Mouse (Mus musculus) neural tube, embryonic 13.5 days (tissue): ENCODE results near the gene Gm21411. TPM values are rescaled to one million over a fixed set of nuclear protein-coding genes. Genes with fewer than 3 reads are reported as not detected.
"Not testable (repeated sequence)": the region's sequence is repeated elsewhere in the genome, so short reads cannot be mapped to it uniquely, and the experiment has no call there.

Source experiments
- ATAC-seq: fragments of 200-750 bp; cut with Nextera tagmentation; 2 replicates; pipeline ENCODE4 v1.8.0; 2017; ENCODE audit warnings: low read depth, mild to moderate bottlenecking, moderate TSS enrichment, moderate library complexity
- H3K27ac ChIP-seq: fragments of 300-500 bp; sonication (generic); replicated peaks from 2 replicates; pipeline ENCODE4 v1.5.1; 2015; ENCODE audit warnings: moderate library complexity, mild to moderate bottlenecking, inconsistent platforms
- H3K27me3 ChIP-seq: fragments of 300-500 bp; sonication (generic); 2 replicates; pipeline ENCODE4 v1.6.1; 2015; ENCODE audit warnings: mild to moderate bottlenecking, inconsistent platforms
- H3K36me3 ChIP-seq: fragments of 300-500 bp; sonication (generic); 2 replicates; pipeline ENCODE4 v1.6.1; 2015; ENCODE audit warnings: mild to moderate bottlenecking, inconsistent platforms
- H3K4me1 ChIP-seq: fragments of 300-500 bp; sonication (generic); replicated peaks from 2 replicates; pipeline ENCODE4 v1.6.1; 2015; ENCODE audit warnings: inconsistent platforms
- H3K4me2 ChIP-seq: fragments of 300-500 bp; sonication (generic); 2 replicates; pipeline ENCODE4 v1.6.1; 2015; ENCODE audit warnings: inconsistent platforms, mild to moderate bottlenecking, moderate library complexity
- H3K4me3 ChIP-seq: fragments of 300-500 bp; sonication (generic); 2 replicates; pipeline ENCODE4 v1.5.1; 2015; ENCODE audit warnings: mild to moderate bottlenecking, inconsistent platforms
- H3K9ac ChIP-seq: fragments of 300-500 bp; sonication (generic); 2 replicates; pipeline ENCODE4 v1.6.1; 2015; ENCODE audit warnings: moderate library complexity, mild to moderate bottlenecking, inconsistent platforms
- H3K9me3 ChIP-seq: fragments of 300-500 bp; sonication (generic); 2 replicates; pipeline ENCODE4 v1.6.1; 2016; ENCODE audit warnings: inconsistent platforms
- WGBS: fragments of 180-500 bp; shearing (Covaris S2); methylation state at CpG from one replicate; pipeline ENCODE4 v1.1.7; 2015; 5-methylcytosine and 5-hydroxymethylcytosine counted together
- polyA plus RNA-seq: library from polyadenylated mRNA; unstranded; fragments of >200 nt; fragmentation: Nextera tagmentation; extraction: Ambion mirVana; gene quantifications from 2 replicates; pipeline ENCODE4 v1.2.1, GENCODE M21; 2015

Gm21411 gene
- polyA plus RNA-seq: not detected in 2 replicates

- H3K9ac ChIP-seq, ATAC-seq, H3K4me2 ChIP-seq, H3K27ac ChIP-seq, H3K27me3 ChIP-seq, H3K4me3 ChIP-seq, H3K4me1 ChIP-seq, H3K36me3 ChIP-seq: not testable (repeated sequence)
- 0 out of 2 replicates have a peak, but pooled peaks cover 16% of the 10 kb centered on the region for H3K9me3 ChIP-seq
- 81% methylated on average over 9 of the region's 9 CpGs for WGBS
Measured at GRCm38 (mm10) chr4:146909386-146910137, at the start of gene Gm21411. Gm21411 (minus strand) TSS chr4:146909590.

DNA sequence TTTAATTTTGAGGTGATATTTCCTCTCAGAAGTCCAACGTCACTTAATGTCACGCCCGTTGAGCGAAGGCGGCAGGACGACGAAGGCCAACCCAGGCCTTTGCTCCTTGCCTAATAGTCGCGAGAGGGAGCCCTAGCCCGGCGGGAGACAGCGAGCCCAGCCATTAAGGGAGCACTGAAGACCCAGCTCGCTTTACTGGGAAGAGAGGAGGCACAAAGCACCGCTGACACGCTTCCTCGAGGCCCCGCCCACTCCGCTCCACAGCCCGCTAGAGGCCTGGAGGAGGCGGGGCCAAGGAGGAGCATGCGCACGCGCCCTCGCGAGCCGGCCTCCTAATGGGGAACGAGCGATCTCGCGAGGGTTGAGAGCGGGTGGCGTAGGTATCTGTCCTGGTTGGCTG lies 32.3 kb upstream of the Gm21411 start:
- WGBS: 62% methylated on average over 32 of the region's 32 CpGs
- H3K4me2 ChIP-seq, ATAC-seq, H3K4me1 ChIP-seq, H3K27ac ChIP-seq, H3K9ac ChIP-seq, H3K36me3 ChIP-seq, H3K27me3 ChIP-seq, H3K4me3 ChIP-seq: not testable (repeated sequence)
- H3K9me3 ChIP-seq: peaks cover 18% of the 10 kb centered on the region

DNA sequence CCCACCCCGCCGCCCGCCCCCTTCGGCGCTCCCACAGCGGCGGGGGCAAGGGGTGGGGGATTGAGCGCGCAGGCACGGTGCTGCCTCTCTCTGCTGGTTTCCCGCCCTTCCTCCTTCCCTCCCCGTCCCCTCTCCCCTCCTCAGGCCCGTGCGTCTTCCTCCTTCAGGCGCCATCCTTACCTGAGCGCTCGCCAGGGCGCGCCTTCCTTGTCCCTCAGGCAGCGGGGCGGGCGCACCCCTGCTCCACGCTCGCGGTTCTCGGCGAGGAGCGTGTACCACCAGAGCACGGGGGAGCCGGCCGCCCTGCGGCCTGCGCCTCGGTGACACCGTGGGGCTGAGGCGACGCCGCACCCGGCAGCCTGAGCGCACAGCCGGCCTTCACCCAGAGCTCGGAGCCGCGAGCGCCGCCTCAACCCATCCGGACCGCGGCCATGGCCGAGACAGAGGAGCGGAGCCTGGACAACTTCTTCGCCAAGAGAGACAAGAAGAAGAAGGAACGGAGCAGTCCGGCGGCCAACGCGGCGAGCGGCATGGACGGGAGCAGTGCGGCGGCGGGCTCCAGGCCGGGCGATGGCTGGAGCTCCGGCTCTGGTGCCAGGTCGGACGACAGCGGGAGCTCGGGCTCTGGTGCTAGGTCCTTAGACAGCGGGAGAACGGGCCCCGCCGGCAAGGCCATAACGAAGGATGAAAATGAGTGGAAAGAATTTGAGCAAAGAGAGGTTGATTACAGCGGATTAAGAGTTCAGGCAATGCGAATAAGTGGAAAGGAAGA lies 23.1 kb upstream of the Gm21411 start:
- WGBS: 8% methylated on average over 77 of the region's 77 CpGs

DNA sequence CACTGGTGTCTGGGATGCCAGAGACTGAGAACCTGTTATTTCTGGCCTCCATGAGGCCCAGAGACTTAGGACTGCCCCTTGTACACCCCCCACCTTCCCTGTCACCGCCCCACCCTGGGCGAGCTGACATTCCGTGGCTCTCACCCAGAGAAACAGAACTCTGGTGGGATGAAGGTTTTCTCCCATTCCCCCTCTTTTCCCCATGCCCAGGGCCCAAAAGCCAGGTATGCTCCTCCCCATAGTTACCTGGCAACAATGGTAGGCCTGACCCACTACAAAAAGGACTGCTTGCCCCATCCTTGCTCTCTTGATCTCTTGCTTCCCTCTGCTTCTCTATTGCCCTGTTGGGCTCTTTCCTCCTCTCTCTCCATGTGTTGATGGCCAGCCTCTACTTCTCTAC lies 5.8 kb upstream of the Gm21411 start:
- H3K36me3 ChIP-seq: no peaks in the 10 kb centered on the region
- H3K9me3 ChIP-seq: peaks cover 31% of the 10 kb centered on the region
- H3K4me3 ChIP-seq: no peak overlapping the region
- no peaks in the 10 kb centered on the region for H3K4me1 ChIP-seq
- H3K27me3 ChIP-seq: no peaks in the 10 kb centered on the region
- ATAC-seq: no peak
- no peak overlapping the region for H3K27ac ChIP-seq
- H3K4me2 ChIP-seq: no peak overlapping the region
- no peak overlapping the region for H3K9ac ChIP-seq
- 93% methylated on average over 3 of the region's 3 CpGs for WGBS

More for the DNA sequence above, 23.1 kb upstream of the Gm21411 start:
- Histone ChIP-seq H3K4me1 (no peaks in the 10 kb centered on the region), H3K36me3 (no peaks in the 10 kb centered on the region), H3K27me3 (peaks cover 8% of the 10 kb centered on the region; the same call in 1 of the 2 replicates), H3K27ac (no peak overlapping the region), H3K4me3 (peak overlapping the region; percentile 33), H3K9ac (no peak overlapping the region), H3K4me2 (peak overlapping the region; percentile 45), H3K9me3 (peaks cover 21% of the 10 kb centered on the region)
- ATAC-seq: peak; percentile 81

GRCm38 (mm10) chr4:146908131-146908530 lies 1.3 kb downstream of the Gm21411 start:
- 0 out of 2 replicates have a peak, but pooled peaks cover 17% of the 10 kb centered on the region for H3K9me3 ChIP-seq
- not testable (repeated sequence) for H3K4me3 ChIP-seq, H3K9ac ChIP-seq, H3K27ac ChIP-seq, H3K4me2 ChIP-seq, H3K4me1 ChIP-seq, H3K36me3 ChIP-seq, ATAC-seq, H3K27me3 ChIP-seq
- WGBS: 100% methylated on average over 1 of the region's 1 CpGs

GRCm38 (mm10) chr4:146904782-146905181 lies 4.6 kb downstream of the Gm21411 start:
- peaks cover 18% of the 10 kb centered on the region; the same call in 1 of the 2 replicates for H3K9me3 ChIP-seq
- not testable (repeated sequence) for H3K4me2 ChIP-seq, H3K36me3 ChIP-seq, H3K4me1 ChIP-seq, H3K9ac ChIP-seq, H3K4me3 ChIP-seq, H3K27ac ChIP-seq, ATAC-seq, H3K27me3 ChIP-seq
- 75% methylated on average over 2 of the region's 2 CpGs for WGBS

DNA sequence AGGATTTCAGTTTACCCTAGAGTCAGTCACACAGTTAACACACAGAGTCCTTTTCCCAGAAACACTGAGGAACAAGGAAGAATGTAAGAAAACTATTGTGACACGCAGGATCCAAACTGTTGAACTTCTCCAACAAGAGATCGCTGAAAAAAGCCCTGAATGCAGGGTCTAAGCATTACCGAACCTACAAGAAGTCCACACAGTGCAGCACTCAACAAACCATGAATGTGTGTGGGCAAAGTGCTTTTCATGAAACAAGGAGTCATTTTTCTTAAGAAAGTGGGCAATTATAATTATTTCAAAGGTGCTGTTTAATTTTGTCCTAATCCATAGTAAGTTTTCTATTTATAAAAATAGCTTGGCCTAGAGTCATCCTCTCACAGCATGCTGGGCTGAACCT lies 6.3 kb downstream of the Gm21411 start:
- H3K9me3 ChIP-seq, H3K9ac ChIP-seq, H3K27ac ChIP-seq, H3K36me3 ChIP-seq, ATAC-seq, H3K4me2 ChIP-seq, H3K27me3 ChIP-seq, H3K4me3 ChIP-seq, H3K4me1 ChIP-seq: not testable (repeated sequence)
- WGBS: 64% methylated on average over 3 of the region's 3 CpGs

Other genes starting within 250 kb of the Gm21411 start
- gene Zfp989, start 62.4 kb upstream of the Gm21411 start, polyA plus RNA-seq: 0.45 TPM in 1 of 2 replicates, not detected in the other
- gene Rex2, start 112.3 kb upstream of the Gm21411 start, polyA plus RNA-seq: not detected in 2 replicates
- gene Zfp991, start 222.4 kb upstream of the Gm21411 start, polyA plus RNA-seq: 6.0 and 6.4 TPM in 2 replicates